8 mouse cellular contexts compared by ENCODE assay signal in the genomic region with DNA sequence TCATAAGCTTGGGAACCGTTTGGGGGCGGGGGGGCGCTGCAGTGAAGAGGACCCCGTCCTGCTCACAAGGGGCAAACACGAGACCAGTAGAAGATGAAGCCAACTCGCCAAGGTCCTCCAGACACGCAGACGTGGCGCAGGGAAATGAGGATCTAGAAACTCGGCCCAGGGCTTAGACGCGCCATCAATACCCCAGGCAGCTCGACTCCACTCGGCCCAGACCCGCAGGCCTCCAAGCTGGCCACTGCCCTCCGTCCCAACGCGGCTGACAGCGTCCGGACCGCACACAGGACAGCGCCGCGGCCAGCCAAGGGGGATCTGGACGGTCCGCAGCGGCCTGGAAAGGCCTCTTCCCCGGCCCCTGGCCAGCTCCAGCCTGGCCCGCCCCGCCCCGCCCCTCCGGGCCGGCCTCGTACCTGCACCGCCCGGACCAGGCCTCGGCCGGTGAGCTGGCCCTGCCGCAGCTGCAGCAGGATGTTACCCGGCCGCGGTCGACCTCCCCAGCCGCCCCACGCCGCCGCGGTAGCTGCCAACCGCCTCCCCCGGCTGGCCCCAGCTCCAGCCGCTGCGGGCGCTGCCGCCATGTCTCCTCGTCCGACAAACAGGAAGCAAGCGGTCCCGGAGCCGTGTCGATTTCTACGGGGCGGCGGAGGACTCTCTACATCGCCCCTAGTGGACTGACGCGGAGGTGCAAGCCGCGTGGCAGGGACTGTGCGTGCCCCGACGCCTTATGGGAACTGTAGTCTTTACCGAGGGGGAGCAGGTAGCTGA. TPM values are rescaled to one million over a fixed set of nuclear protein-coding genes. Genes with fewer than 3 reads are reported as not detected.
DNase-seq lines count a peak whose midpoint lies in the region; ATAC-seq and TF ChIP-seq lines count a peak whose summit lies in the region.

A gene (minus strand): TSS at position 662 of the 771 bp plus-strand sequence.

- H3K27me3 ChIP-seq in heart, embryonic 10.5 days (ENCODE audit: insufficient read depth, poor library complexity, severe bottlenecking): no peaks in the 10 kb centered on the region
- H3K27me3 ChIP-seq in kidney, embryonic 15.5 days: no peaks in the 10 kb centered on the region

- H3K36me3 ChIP-seq in heart, embryonic 10.5 days: peaks cover 8% of the 10 kb centered on the region
- H3K36me3 ChIP-seq in kidney, embryonic 15.5 days: peaks cover 7% of the 10 kb centered on the region

- TF ChIP-seq POLR2A in bone marrow macrophage, adult 2 months (IDR thresholded peaks at IDR 0.05; ENCODE audit: borderline replicate concordance, low read depth, low read length): no peak
- TF ChIP-seq POLR2A in embryonic fibroblast, embryonic 13.5 days (IDR thresholded peaks at IDR 0.05; ENCODE audit: low read depth, low read length): peak; percentile 79

- peaks cover 6% of the 10 kb centered on the region; the same call in 1 of the 2 replicates for H3K4me1 ChIP-seq in bone marrow macrophage, adult 2 months (ENCODE audit: control insufficient read depth, insufficient read depth, low read length)
- peaks cover 4% of the 10 kb centered on the region for H3K4me1 ChIP-seq in embryonic fibroblast, embryonic 13.5 days (ENCODE audit: control insufficient read depth, insufficient read depth, low read length)
- H3K4me1 ChIP-seq in heart, embryonic 10.5 days: peaks cover 16% of the 10 kb centered on the region; the same call in 1 of the 2 replicates
- H3K4me1 ChIP-seq in kidney, embryonic 15.5 days: peaks cover 24% of the 10 kb centered on the region

- H3K27ac ChIP-seq in bone marrow macrophage, adult 2 months (ENCODE audit: insufficient read depth, low read depth, low read length): peak within 1 kb of the TSS; percentile 56
- H3K27ac ChIP-seq in embryonic fibroblast, embryonic 13.5 days (ENCODE audit: insufficient read depth, low read length): peak within 1 kb of the TSS; percentile 39
- H3K27ac ChIP-seq in heart, embryonic 10.5 days: peak within 1 kb of the TSS; percentile 97
- H3K27ac ChIP-seq in kidney, embryonic 15.5 days: peak within 1 kb of the TSS; percentile 92

- ATAC-seq in kidney, embryonic 15.5 days (replicated peaks; ENCODE audit: low FRiP score): peak; percentile 97
- ATAC-seq in monocyte, adult 5-6 weeks (replicated peaks; ENCODE audit: insufficient number of reproducible peaks, low FRiP score, low TSS enrichment, poor library complexity, severe bottlenecking): peak; percentile 99

- peak within 1 kb of the TSS; percentile 83 for H3K4me3 ChIP-seq in bone marrow macrophage, adult 2 months (ENCODE audit: insufficient read depth, low read length)
- H3K4me3 ChIP-seq in embryonic fibroblast, embryonic 13.5 days (ENCODE audit: insufficient read depth, low read length): peak within 1 kb of the TSS; percentile 96
- peak within 1 kb of the TSS; percentile 86 for H3K4me3 ChIP-seq in heart, embryonic 10.5 days
- peak within 1 kb of the TSS; percentile 82 for H3K4me3 ChIP-seq in kidney, embryonic 15.5 days (replicated peaks)

- peak within 1 kb of the TSS; percentile 92 for H3K9ac ChIP-seq in kidney, embryonic 15.5 days

- H3K4me2 ChIP-seq in kidney, embryonic 15.5 days: peak within 1 kb of the TSS; percentile 67

- TF ChIP-seq CTCF in bone marrow macrophage, adult 2 months (IDR thresholded peaks at IDR 0.05; ENCODE audit: low read depth, low read length): peak; percentile 36; the same call in 1 of the 2 replicates
- TF ChIP-seq CTCF in embryonic fibroblast, embryonic 13.5 days (IDR thresholded peaks at IDR 0.05; ENCODE audit: borderline replicate concordance, insufficient read depth, low read length): peak; percentile 89

- WGBS in heart, embryonic 10.5 days: under 1% methylated on average over 68 of the region's 72 CpGs
- under 1% methylated on average over 62 of the region's 72 CpGs for WGBS in kidney, embryonic 15.5 days

- DNase-seq in A20 (ENCODE audit: low read depth, low spot score): peak; percentile 97
- peak; percentile 97 for DNase-seq in heart, embryonic 10.5 days (ENCODE audit: low spot score)
- peak; percentile 95 for DNase-seq in liver
- DNase-seq in spleen, postnatal 4 days (ENCODE audit: low spot score in 2 of 2): peak; percentile 97 to 100

- no peaks in the 10 kb centered on the region for H3K9me3 ChIP-seq in heart, embryonic 10.5 days
- H3K9me3 ChIP-seq in kidney, embryonic 15.5 days (replicated peaks): no peaks in the 10 kb centered on the region

RNA-seq across cellular contexts. Expression of the gene that starts here (rescaled TPM):
- polyA plus RNA-seq in bone marrow macrophage, adult 2 months (2012; ENCODE audit: insufficient read depth, insufficient read length, missing spikeins): 93.1 and 108 TPM in 2 replicates
- 105 and 109 TPM in 2 replicates for polyA plus RNA-seq in embryonic fibroblast, embryonic 13.5 days (2011; ENCODE audit: insufficient read length, low read depth, missing spikeins)
- 101 and 107 TPM in 2 replicates for polyA plus RNA-seq in heart, embryonic 10.5 days (2016; fragmentation: Nextera tagmentation; extraction: Ambion mirVana)
- 123 and 138 TPM in 2 replicates for polyA plus RNA-seq in kidney, embryonic 15.5 days (2015; fragmentation: Nextera tagmentation; extraction: Ambion mirVana)
- 98.1 to 149 TPM (median 116 TPM) in 3 replicates for total RNA-seq in monocyte, adult 5-6 weeks (2017)

Comparison
In these comparisons a context has a peak if more than half of its experiments do, and no peak if none do; other contexts are left out.
1. Peak in every context shown above with its lines: DNase-seq, ATAC-seq, H3K4me3 ChIP-seq and H3K27ac ChIP-seq.
2. H3K27ac ChIP-seq: peak in every context shown above with its lines; median percentile 97 in heart, embryonic 10.5 days; 92 in kidney, embryonic 15.5 days; 56 in bone marrow macrophage, adult 2 months; 39 in embryonic fibroblast, embryonic 13.5 days.